Mouse (Mus musculus): ENCODE data around the gene 4930512M02Rik. TPM values are rescaled to one million over a fixed set of nuclear protein-coding genes. Genes with fewer than 3 reads are reported as not detected.

Gene 4930512M02Rik
- polyA plus RNA-seq (2014; fragmentation: Illumina TruSeq; extraction: RNeasy Lipid Tissue Mini Kit (QIAGEN cat#74804); ENCODE audit: low read depth, low replicate concordance): not detected

GRCm38 (mm10) chr11:11627735-11628134 lies at the start of gene 4930512M02Rik:
4930512M02Rik (minus strand) TSS chr11:11627835.

Other genes with a start within 250 kb of the 4930512M02Rik start
- 0.65 TPM for gene Spata48, start 165.7 kb downstream of the 4930512M02Rik start, polyA plus RNA-seq (2014; fragmentation: Illumina TruSeq; extraction: RNeasy Lipid Tissue Mini Kit (QIAGEN cat#74804); ENCODE audit: low read depth, low replicate concordance)
- 2.1 TPM for gene Zpbp, start 165.4 kb downstream of the 4930512M02Rik start, polyA plus RNA-seq (2014; fragmentation: Illumina TruSeq; extraction: RNeasy Lipid Tissue Mini Kit (QIAGEN cat#74804); ENCODE audit: low read depth, low replicate concordance)
- gene Ikzf1, start 57.2 kb upstream of the 4930512M02Rik start, polyA plus RNA-seq (2014; fragmentation: Illumina TruSeq; extraction: RNeasy Lipid Tissue Mini Kit (QIAGEN cat#74804); ENCODE audit: low read depth, low replicate concordance): 1.1 TPM
- 0.81 TPM for gene Fignl1, start 181.1 kb upstream of the 4930512M02Rik start, polyA plus RNA-seq (2014; fragmentation: Illumina TruSeq; extraction: RNeasy Lipid Tissue Mini Kit (QIAGEN cat#74804); ENCODE audit: low read depth, low replicate concordance)

Data from kidney, adult 10 weeks (tissue).